Mouse (Mus musculus) neural tube, embryonic 10.5 days (tissue): ENCODE data around the gene Scgb1b20.
"Not testable (repeated sequence)": the region's sequence is repeated elsewhere in the genome, so short reads cannot be mapped to it uniquely, and the experiment has no call there.

ENCODE experiments used
- DNase-seq: peaks from one replicate; pipeline ENCODE4 v3.0.0-alpha.2; 2017; ENCODE audit warnings: low spot score; ENCODE audit errors: extremely low spot score

Scgb1b20 gene

GRCm38 (mm10) chr7:33372934-33373333, at the start of gene Scgb1b20:
Gene Scgb1b20 (plus strand): TSS chr7:33373234.
- DNase-seq, result not testable (repeated sequence)

- DNase-seq, result not testable (repeated sequence)
These were observed 6.8 kb upstream of the Scgb1b20 start, which contains the start of gene Scgb2b20 for GRCm38 (mm10) chr7:33366222-33366621. Gene Scgb2b20 (minus strand): TSS chr7:33366322.

- DNase-seq, result not testable (repeated sequence)
These were observed 26.7 kb downstream of the Scgb1b20 start for GRCm38 (mm10) chr7:33399749-33400148.

GRCm38 (mm10) chr7:33401650-33402049, 28.6 kb downstream of the Scgb1b20 start:
- DNase-seq, result no peak

GRCm38 (mm10) chr7:33409681-33410080, 36.6 kb downstream of the Scgb1b20 start:
- not testable (repeated sequence) for DNase-seq
